Mouse (Mus musculus): ENCODE measurements around the gene Il11ra1. TPM values are rescaled to one million over a fixed set of nuclear protein-coding genes. Genes with fewer than 3 reads are reported as not detected.
"Not testable (repeated sequence)": the region's sequence is repeated elsewhere in the genome, so short reads cannot be mapped to it uniquely, and the experiment has no call there.

Gene Il11ra1
- total RNA-seq, 1 experiment from 2014 or later, result 25.4 TPM

DNA sequence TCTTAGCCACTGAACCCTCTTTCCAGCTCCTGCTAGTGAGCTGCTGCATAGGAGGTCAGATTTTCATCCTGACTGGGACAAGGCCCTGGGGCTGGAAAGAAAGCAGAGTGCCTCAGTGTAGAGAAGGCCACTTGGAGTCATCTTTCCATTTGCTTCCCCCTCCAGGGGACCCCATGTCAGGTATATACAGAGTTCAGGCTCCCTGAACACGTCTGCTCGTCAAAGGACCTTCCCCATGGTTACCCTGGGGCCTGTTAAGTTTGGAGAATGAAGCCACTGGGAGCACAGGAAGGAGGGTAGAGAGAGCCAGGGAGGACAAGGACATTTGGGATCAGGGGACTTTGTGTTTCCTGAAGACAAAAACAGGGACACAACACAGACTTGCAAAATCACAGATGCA is 2.4 kb downstream of the Il11ra1 start:
- not testable (repeated sequence) for ATAC-seq (replicated peaks; ENCODE audit: insufficient number of reproducible peaks, low FRiP score, low TSS enrichment, poor library complexity, severe bottlenecking)

DNA sequence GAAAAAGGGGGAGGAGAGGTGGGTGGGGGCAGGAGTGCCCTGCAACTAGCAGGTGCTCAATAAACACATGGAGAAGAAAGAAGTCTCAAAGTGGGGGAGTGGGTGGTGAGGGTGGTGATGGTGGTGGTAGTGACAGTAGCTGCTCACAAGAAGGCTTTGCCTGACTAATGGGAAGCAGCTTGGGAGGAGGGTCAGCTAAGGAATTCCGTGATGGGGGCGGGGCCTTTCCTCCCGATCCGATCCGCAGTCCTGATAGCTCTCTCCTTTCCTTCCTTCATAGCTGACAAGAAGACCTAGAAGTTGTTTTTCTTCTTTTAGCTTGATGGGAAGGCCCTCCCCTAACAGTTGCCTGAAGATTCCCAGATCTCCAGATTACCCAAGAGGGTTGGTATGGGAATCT is 4.9 kb downstream of the Il11ra1 start:
- ATAC-seq (replicated peaks; ENCODE audit: insufficient number of reproducible peaks, low FRiP score, low TSS enrichment, poor library complexity, severe bottlenecking), result no peak

DNA sequence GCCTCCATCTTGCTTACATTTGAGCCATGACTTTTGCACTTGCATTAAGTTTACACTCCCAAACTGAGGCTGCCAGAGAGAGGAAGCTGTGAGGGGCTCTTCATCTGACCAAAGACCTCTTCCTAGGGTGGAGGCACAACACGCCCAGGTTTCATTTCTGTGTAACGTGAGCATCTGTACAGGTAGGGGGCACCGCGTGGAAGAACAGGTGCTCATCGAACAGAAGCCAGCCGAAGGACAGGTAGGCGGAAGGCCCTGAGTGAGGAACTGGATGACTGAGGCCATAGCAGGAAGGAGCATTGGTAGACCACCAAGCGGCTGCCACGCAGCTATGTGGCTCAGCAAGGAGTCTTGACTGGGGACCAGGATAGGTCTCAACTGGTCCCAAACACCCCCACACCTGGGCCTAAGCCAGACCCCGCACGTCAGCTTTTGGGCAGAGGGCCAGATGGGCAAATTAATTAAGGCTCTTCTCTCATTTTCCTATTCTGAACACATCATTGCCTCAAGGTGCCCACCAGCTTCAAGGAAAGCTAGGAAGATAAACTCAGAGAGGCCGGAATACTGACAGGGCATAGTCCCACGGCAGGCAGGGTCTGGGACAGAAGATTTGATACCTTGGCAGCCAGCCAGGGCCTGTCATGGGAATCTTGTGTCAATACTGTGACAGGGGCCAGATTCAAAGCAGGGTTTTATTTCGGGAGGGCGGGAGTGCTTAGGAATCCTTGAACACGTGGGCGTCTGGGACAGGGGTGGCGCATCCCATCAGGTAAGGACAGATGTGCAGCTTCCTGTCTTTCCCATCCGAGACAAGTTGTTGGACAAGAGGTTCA is 6.3 kb downstream of the Il11ra1 start:
- ATAC-seq (replicated peaks; ENCODE audit: insufficient number of reproducible peaks, low FRiP score, low TSS enrichment, poor library complexity, severe bottlenecking), result no peak

DNA sequence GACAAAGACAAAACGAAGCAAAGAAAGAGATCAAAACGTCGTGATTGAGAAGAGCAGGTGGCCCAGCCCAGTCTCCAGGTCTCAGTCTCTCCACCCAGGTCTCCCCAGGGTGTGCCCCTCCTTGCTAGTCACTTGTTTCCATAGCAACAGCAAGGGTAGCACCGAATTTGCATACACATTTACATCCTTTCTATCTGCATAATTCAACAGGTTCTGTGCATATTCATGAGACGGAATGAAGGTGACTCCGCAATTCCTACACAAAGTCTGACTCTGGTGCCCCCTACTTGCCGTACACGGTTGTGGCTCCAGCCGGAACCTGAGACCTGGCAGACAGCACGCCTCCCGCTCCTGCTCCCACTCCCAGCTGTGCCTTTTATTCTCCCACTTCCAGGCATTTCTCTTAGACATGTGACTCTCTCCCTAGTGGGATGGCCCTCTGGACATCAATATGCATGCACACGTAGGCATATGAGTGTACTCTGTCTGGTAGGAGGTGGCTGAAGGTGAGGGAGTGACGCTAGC is 7.3 kb downstream of the Il11ra1 start:
- 0 out of 2 replicates have a peak, but pooled peaks have one; percentile 45 for ATAC-seq (replicated peaks; ENCODE audit: insufficient number of reproducible peaks, low FRiP score, low TSS enrichment, poor library complexity, severe bottlenecking)

DNA sequence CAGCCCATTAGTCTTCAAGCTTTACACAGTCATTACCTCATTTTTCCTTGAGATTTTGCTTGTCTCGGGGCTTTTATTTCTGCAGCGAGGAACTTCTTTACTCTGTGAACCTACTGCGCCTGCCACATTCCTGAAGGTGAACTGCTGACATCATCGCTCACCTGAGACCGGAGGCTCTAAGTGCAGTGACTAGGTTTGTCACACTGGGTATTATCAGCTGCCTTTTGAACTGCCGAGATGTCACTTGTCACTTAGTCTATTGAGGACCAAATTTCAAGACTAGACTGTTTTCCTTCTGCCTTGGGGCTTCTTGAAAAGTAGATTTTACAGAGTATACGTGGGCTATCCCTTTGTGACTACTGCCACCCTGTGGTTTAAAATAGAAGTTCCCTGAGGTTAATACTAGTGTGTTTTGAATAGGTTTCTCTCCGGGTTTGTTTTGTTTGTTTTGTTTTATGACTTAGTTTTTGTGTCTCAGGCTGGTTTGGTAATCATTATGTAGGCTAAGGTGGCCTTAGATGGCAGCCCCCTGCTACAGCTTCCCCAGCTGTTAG is 8.5 kb downstream of the Il11ra1 start:
- no peak for ATAC-seq (replicated peaks; ENCODE audit: insufficient number of reproducible peaks, low FRiP score, low TSS enrichment, poor library complexity, severe bottlenecking)

DNA sequence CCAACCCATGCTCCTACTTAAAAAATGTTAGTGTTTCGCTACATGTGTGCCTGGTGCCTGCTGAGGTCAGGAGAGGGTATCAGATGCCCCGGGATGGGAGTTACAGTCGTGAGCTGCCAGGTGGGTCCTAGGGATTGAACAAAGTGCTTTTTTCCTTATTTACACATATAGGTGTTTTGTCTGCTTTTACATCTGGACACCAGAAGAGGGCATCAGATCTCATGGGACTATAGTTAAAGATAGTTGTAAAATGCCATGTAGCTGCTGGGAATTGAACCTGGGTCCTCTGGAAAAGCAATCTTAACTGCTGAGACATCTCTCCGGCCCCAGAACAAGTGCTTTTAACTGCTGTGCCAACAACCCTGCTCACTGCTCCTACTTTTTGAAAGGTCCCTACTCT is 10.4 kb downstream of the Il11ra1 start:
- ATAC-seq (replicated peaks; ENCODE audit: insufficient number of reproducible peaks, low FRiP score, low TSS enrichment, poor library complexity, severe bottlenecking), result no peak

DNA sequence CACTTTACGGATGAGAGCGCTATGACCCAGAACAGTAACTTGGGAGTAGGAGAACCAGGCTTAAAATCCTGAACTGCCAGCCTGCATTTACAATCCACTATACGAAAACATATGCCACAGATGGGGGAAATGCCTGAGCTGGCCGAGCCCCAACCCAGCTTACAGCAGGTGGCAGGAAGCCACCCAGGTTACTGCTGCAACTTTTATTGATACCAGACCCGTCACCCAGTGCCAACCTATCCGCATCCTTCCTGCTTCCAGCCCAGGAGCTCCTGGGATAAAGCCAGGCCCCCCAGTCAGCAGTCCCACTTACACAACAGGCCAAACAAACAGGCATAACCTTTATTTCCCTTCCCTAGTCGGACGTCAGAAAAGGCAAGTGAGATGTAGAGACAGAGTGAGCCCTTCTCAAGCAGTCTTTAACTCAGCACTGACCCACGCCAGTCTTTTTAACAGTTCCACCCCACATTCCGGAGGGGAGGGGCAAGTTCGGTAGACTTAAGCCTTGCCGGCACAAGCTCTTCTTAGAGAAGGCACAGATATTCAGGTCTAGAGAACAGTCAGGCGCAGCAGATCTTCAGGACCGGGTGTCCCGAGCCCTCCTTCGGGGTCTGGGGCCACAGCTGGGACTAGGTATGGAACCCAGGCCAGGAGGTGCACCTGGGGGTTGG is 12.1 kb downstream of the Il11ra1 start:
- ATAC-seq (replicated peaks; ENCODE audit: insufficient number of reproducible peaks, low FRiP score, low TSS enrichment, poor library complexity, severe bottlenecking), result no peak

DNA sequence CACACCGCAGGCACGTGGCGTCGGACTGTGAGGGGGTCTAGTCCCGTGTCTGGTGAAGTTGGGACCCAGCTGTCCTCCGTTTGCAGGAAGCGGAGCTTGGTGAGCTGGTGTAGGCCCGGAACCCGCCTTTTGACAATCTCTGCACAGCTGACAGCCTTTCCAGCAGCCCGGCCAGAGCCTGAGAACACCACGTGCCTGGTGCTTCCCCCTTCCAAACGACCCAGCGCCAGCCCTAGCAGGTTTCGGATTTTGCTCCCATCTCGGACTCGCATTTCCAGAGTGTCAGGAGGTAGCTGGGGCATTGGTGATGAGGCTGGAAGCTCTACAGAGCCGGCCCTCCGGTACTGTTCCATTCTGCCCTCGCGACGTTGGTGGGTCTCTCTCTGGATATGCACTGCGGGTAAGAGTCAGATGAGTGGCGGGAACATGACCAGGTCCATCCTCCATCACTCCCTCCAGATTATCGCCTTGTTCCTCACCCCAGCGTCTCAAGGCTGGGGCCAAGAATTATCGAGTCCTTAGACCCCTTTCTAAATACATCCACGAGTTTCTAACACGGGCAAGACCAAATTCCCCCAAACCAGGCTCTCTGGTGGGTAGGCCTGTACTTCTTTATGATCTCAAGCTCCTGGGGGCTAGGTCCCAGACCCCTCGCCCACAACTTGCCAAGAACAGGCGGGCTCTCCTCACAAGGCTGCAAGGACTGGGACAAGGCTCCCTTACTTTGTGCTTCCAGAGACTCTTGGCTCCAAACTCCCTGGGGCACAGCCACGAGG is 12.8 kb downstream of the Il11ra1 start:
- 0 out of 2 replicates have a peak, but pooled peaks have one; percentile 6 for ATAC-seq (replicated peaks; ENCODE audit: insufficient number of reproducible peaks, low FRiP score, low TSS enrichment, poor library complexity, severe bottlenecking)

DNA sequence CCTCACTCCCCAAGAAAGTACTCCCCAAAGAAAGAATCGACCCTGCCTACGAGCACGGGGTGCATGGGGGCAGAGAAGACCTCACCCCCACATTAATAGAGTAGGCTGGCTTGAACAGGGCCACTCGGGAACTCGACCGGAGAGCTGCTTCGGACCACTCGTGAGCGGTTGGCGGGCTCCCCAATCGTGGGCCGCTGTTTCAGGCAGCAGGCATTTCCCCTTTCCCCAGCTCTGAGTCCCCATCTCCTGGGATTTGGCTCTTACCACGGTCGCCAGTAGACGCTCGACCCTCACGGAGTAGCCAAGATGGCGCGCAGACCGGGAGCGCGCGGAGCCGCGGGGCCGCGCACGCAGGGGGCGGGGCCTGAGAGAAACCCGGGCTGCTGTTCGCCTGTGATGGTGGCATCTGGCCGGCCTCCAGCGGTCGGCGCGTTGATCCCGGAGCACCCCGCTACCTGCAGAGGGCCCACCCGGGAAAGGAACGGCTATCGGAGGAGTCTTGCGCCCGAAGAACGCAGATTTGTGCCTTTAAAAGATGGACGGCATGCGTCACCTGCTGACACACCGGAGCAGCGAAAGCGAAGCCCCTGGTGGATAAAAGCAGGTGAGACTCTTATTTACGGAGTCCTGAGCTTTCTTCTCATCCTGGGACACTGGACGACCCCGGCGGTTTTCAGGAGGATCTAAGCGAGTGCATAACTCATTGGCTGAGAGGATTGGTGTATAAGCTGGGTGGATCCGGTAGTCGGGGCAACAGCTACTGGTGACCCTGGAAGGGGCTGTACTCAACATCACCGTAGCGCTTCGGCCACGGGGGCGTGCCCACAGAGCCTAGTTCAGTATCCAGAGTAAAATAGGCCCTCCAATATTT is 13.6 kb downstream of the Il11ra1 start, which contains the start of gene Rpp25l:
Gene Rpp25l, minus strand, starts transcription at position 338 of the 871 bp plus-strand sequence.
- ATAC-seq (replicated peaks; ENCODE audit: insufficient number of reproducible peaks, low FRiP score, low TSS enrichment, poor library complexity, severe bottlenecking), result peak; percentile 24; the same call in 1 of the 2 replicates

DNA sequence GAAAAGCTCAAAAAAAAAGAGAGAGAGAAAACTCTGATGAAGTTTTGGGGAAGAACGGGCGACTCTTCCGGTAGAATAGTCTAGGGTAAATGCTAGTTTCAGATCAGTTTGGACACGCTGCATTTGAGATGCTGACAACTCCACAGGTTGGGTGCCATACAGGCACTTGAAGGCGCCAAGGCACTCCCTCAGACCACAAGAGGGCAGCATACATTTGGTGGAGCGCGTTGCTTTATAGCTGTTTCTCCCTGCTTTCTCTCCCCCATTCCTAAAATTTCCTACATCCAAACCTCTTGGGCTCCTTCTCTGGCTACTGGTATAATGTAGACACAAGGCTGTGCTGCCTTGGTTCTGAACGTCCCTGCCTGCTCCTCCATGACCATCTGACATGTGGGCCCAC is 14.5 kb downstream of the Il11ra1 start:
- 0 out of 2 replicates have a peak, but pooled peaks have one; percentile 32 for ATAC-seq (replicated peaks; ENCODE audit: insufficient number of reproducible peaks, low FRiP score, low TSS enrichment, poor library complexity, severe bottlenecking)

DNA sequence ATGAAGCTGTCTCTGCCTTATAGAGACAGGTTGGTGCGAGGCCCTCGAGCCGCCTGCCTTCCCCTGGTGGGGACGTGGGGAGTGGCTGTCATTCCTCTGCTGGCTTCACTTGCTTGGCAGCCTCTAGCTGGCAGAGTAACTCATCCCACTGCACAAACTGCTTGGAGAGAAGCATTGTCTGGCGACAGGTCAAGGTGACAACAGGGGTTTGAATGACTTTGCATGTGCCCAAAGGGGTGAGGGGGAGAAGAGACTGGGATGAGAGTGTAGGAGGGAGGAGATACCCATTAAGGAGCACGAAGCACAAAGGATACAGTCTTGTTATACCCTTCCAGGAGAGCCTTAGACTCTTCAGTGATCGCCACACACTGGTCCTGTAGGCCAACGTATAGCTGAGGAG is 15.3 kb downstream of the Il11ra1 start:
- ATAC-seq (replicated peaks; ENCODE audit: insufficient number of reproducible peaks, low FRiP score, low TSS enrichment, poor library complexity, severe bottlenecking), result no peak

DNA sequence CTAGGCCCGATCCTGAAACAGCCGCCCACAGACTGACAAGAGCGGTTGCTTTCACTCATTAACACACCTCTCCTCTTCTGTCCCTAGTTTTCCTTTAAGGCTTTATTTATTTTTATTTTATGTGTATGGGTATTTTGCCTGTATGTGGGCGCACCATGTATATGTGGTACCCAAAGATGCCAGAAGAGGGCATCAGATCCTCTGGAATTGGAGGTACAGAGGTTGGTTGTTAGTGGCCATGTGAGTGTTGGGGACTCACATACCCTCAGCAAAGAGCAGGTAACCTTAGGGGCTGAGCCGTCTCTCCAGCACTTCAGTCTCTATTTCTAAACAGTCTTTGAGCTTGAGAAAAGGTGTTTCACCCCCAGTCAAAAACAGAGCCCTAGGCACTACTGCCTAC is 15.8 kb downstream of the Il11ra1 start:
- no peak for ATAC-seq (replicated peaks; ENCODE audit: insufficient number of reproducible peaks, low FRiP score, low TSS enrichment, poor library complexity, severe bottlenecking)

DNA sequence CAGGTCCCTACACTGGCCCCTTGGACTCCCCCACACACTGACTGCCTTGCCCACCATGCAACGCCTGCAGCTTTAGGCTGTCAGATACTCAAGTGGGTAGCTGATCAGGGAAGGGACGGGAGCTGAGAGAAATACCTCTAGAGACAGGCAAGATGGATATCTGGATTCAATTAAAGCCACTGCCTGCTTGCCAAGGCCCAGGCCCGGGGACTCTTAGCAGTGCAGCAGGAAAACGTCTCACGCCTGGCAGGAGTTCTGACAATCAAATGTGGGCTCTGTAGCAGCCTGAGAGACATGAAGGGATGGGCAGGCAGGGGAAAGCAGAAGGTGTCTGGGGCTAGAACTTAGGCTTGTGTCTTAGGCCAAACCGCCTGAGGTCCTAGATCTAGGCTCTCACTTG is 17.0 kb downstream of the Il11ra1 start:
- ATAC-seq (replicated peaks; ENCODE audit: insufficient number of reproducible peaks, low FRiP score, low TSS enrichment, poor library complexity, severe bottlenecking), result no peak

DNA sequence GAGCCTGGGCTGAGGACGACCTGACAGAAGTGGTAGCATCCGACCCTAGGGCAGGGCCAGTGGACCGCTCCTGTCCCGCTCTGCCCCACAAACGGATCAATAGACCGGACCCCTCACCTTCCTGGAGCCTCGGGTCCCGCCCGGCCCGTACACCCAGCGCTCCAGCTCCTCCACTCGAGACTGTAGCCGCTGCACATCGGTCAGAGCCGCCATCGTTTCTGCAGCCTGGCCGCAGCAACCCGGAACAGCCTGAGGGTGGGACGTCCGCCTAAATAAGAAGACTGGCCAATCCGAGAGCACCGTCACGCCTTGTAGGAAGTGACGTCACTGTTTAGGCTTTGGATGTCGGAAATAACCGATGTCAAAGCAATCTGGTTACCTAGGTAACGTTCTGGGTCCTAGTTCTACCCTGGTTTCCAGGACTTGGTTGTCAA is 23.1 kb downstream of the Il11ra1 start, which contains the start of gene Dctn3:
Gene Dctn3, minus strand, starts transcription at position 253 of the 434 bp plus-strand sequence.
- ATAC-seq (replicated peaks; ENCODE audit: insufficient number of reproducible peaks, low FRiP score, low TSS enrichment, poor library complexity, severe bottlenecking), result peak; percentile 98

DNA sequence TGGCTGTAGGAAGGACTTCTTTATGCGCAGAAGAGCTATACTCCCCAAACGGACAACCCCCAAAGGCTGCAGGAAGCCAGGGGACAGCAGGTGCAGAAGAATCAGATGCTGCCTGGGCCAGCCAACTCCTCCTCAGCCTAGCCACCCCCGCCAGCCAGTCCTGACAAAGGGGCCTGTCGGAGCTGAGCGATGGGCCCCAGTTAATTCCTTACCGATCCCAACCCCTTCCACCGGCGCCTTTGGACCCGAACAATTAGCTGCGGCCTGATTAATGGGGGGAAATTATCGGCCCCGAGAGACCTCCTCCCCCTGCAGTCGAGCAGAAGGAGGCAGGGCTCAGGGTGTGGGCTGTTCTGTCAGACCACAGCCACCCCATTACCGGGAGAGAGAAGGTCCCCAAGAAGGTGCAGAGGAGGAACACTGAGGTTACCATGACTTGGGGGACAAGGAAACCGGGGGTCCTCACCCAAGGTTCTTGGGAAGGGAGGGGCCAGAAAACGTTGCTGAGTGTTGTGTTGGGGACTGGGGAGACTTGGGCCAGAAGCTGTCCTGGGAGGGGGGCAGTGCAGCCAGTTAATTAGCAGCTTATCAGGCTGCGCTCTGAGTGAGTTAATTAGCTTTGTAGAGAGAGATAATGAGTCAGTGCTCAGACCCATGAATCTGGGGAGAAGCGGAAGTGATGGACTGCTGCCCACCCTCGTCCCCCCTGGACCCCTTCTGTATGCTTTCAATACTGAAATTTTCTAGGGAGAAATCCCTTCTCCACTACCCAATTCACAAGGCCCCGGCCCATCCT is 27.2 kb downstream of the Il11ra1 start:
- ATAC-seq (replicated peaks; ENCODE audit: insufficient number of reproducible peaks, low FRiP score, low TSS enrichment, poor library complexity, severe bottlenecking), result no peak

DNA sequence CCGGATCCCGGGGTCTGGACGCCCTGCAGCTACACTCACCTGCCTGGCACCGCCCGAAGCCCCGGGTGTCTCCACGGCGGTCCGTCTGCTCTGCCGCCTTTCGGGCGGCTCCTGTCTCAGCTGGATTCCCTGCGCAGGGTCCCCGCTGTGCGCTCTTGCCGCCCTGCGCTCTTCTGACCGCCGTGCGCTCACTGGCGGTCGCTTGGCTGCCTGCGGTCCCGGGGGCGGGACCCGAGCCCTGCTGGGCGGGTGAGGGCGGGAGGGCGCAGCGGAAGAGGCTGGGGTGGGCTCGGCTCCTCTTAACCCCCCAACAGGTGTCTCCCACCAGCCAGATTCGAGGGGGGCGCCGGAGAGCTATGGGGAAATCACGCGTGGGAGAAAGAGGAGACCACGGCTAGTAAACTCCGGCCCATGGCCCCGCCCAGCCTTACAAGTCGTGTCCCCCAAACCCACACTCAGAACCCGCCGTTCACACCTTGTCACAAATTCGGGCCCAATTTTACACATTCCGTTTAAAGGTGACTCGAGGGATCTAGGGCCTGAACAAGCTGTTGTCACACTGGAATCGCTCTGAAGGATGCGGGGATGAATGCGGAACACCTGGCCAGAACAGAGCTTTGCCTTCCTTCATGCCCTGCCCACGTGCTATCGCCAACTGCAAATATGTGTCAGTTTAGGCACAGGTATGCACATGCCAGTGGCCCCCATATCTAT is 31.4 kb downstream of the Il11ra1 start, which contains the start of gene Arid3c:
Gene Arid3c, minus strand, starts transcription at position 91 of the 714 bp plus-strand sequence.
- no peak for ATAC-seq (replicated peaks; ENCODE audit: insufficient number of reproducible peaks, low FRiP score, low TSS enrichment, poor library complexity, severe bottlenecking)
